Mouse (Mus musculus): Measurements from ENCODE around the gene Aph1b.

DNA sequence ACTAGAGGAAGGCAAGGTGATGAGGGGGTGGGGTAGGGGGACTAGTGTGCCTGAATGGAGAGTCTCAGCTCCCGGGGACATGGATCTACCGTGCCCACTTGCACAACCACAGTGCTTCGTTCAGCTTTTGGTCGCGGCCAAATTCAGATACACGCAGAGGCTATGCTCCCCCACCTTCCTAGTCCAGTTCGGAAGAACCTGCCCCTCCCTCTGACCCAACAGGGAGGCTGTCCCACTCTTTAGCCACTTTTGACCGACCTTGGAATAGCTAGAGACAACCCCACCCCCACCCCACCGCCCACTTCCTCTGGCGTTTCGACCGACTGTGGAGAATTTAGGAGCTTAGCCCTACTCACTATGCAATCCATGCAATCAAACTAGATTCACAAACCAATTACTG is 6.7 kb upstream of the Aph1b start:
- TF ChIP-seq CTCF (IDR thresholded peaks at IDR 0.05; ENCODE audit: insufficient read depth, low read length) (no peak), POLR2A (IDR thresholded peaks at IDR 0.05; ENCODE audit: borderline replicate concordance, extremely low read depth, low read depth, low read length) (no peak)

All from lung, adult 2 months (tissue).